Mouse (Mus musculus) G1E (cell line): Measurements from ENCODE around the gene Rpn1. TPM values are rescaled to one million over a fixed set of nuclear protein-coding genes. Genes with fewer than 3 reads are reported as not detected.

Experiments used
- ATAC-seq: 2 replicates; pipeline ENCODE4 v1.8.0; 2016; ENCODE audit warnings: mild to moderate bottlenecking; ENCODE audit not compliant: insufficient number of reproducible peaks, poor library complexity, low FRiP score, severe bottlenecking; ENCODE audit errors: extremely low read depth
- DNase-seq: peaks from one replicate; pipeline ENCODE4 v3.0.0; 2012; ENCODE audit warnings: low spot score
- H3K27me3 ChIP-seq: 2 replicates; pipeline ENCODE4 v1.6.1; 2012; ENCODE audit warnings: mild to moderate bottlenecking, low read length, inconsistent platforms; ENCODE audit not compliant: insufficient read depth
- H3K36me3 ChIP-seq: replicated peaks from 2 replicates; pipeline ENCODE3; 2012; ENCODE audit warnings: mild to moderate bottlenecking, inconsistent platforms
- H3K4me1 ChIP-seq: 2 replicates; pipeline ENCODE4 v1.6.1; 2012; ENCODE audit warnings: low read depth, low read length, inconsistent platforms, mixed read lengths; ENCODE audit not compliant: insufficient read depth
- H3K4me3 ChIP-seq: 2 replicates; pipeline ENCODE4 v1.5.1; 2012; ENCODE audit warnings: low read depth, mild to moderate bottlenecking, inconsistent platforms, low read length, moderate library complexity, mixed read lengths
- H3K9me3 ChIP-seq: replicated peaks from 2 replicates; pipeline ENCODE4 v1.6.1; 2012; ENCODE audit warnings: inconsistent platforms
- CTCF ChIP-seq: IDR thresholded peaks from 2 replicates; pipeline ENCODE4 v1.5.1; 2012; ENCODE audit warnings: low read depth, low read length, inconsistent platforms, mixed read lengths
- GATA1 ChIP-seq: IDR thresholded peaks from 2 replicates; pipeline ENCODE4 v1.6.1; 2012; ENCODE audit warnings: borderline replicate concordance, low read length, inconsistent platforms, mixed read lengths
- GATA2 ChIP-seq: IDR thresholded peaks from 2 replicates; pipeline ENCODE4 v1.6.1; 2012; ENCODE audit warnings: low read depth, low read length, inconsistent platforms, borderline replicate concordance
- POLR2AphosphoS5 ChIP-seq: IDR thresholded peaks from 2 replicates; pipeline ENCODE4 v1.6.1; 2012; ENCODE audit warnings: low read depth, low read length, inconsistent platforms; ENCODE audit not compliant: insufficient replicate concordance
- TAL1 ChIP-seq: conservative IDR thresholded peaks from 2 replicates; pipeline ENCODE4 v1.6.1; 2012; ENCODE audit warnings: low read depth, low read length, inconsistent platforms, mixed read lengths
- polyA plus RNA-seq: library from polyadenylated mRNA; stranded (reverse); fragments of >175 nt; gene quantifications from 2 replicates; pipeline ENCODE4 v1.2.3, GENCODE M21; 2012
- total RNA-seq, 2 experiments: library from RNA; stranded (forward) in 1 of 2; stranded (reverse) in 1 of 2; fragments of 200-1000 nt in 1 of 2; fragments of >200 nt in 1 of 2; fragmentation: Nextera tagmentation in 1 of 2; gene quantifications; 2 replicates each; pipeline ENCODE4 v1.2.3; 2014 to 2017

Rpn1 gene
- total and polyA plus RNA-seq, 3 experiments: 44.5 to 164 (median 156) TPM

GRCm38 (mm10) chr6:88054081-88054835, 30.0 kb upstream of the Rpn1 start:
- H3K4me1 ChIP-seq: no peaks in the 10 kb centered on the region; the same call in 1 of the 2 replicates
- H3K9me3 ChIP-seq: no peaks in the 10 kb centered on the region
- DNase-seq: no peak
- no peak for ATAC-seq
- H3K36me3 ChIP-seq: no peaks in the 10 kb centered on the region
- peaks cover 57% of the 10 kb centered on the region for H3K27me3 ChIP-seq
- no peak for TF ChIP-seq TAL1
- TF ChIP-seq POLR2AphosphoS5: no peak
- no peak for TF ChIP-seq CTCF
- TF ChIP-seq GATA1: no peak
- no peak for TF ChIP-seq GATA2
- no peak overlapping the region for H3K4me3 ChIP-seq

- no peaks in the 10 kb centered on the region for H3K36me3 ChIP-seq
- peaks cover 61% of the 10 kb centered on the region for H3K27me3 ChIP-seq
- no peaks in the 10 kb centered on the region for H3K9me3 ChIP-seq
- TF ChIP-seq GATA2 (no peak), GATA1 (no peak), CTCF (no peak), TAL1 (no peak)
- DNase-seq (no peak), ATAC-seq (no peak)
- no peak overlapping the region for H3K4me3 ChIP-seq
- H3K4me1 ChIP-seq: peaks cover 3% of the 10 kb centered on the region; the same call in 1 of the 2 replicates
Measured at GRCm38 (mm10) chr6:88055663-88056062, 28.6 kb upstream of the Rpn1 start.

- Histone ChIP-seq H3K4me1 (peaks cover 5% of the 10 kb centered on the region; the same call in 1 of the 2 replicates), H3K4me3 (no peak overlapping the region), H3K9me3 (no peaks in the 10 kb centered on the region), H3K27me3 (peaks cover 59% of the 10 kb centered on the region), H3K36me3 (no peaks in the 10 kb centered on the region)
- ATAC-seq (no peak), DNase-seq (no peak)
- TF ChIP-seq CTCF (no peak), GATA2 (no peak), TAL1 (no peak), GATA1 (no peak), POLR2AphosphoS5 (no peak)
Measured at GRCm38 (mm10) chr6:88056866-88057265, 27.4 kb upstream of the Rpn1 start.

- DNase-seq (no peak), ATAC-seq (no peak)
- Histone ChIP-seq H3K4me3 (no peak overlapping the region), H3K36me3 (no peaks in the 10 kb centered on the region), H3K9me3 (no peaks in the 10 kb centered on the region), H3K27me3 (peaks cover 36% of the 10 kb centered on the region), H3K4me1 (peaks cover 10% of the 10 kb centered on the region)
- TF ChIP-seq GATA2 (no peak), CTCF (no peak), POLR2AphosphoS5 (no peak), GATA1 (no peak), TAL1 (no peak)
Measured at GRCm38 (mm10) chr6:88059903-88060302, 24.4 kb upstream of the Rpn1 start.

- no peaks in the 10 kb centered on the region for H3K9me3 ChIP-seq
- ATAC-seq: no peak
- TF ChIP-seq GATA2 (no peak), GATA1 (no peak), TAL1 (no peak), POLR2AphosphoS5 (no peak), CTCF (no peak)
- no peak overlapping the region for H3K4me3 ChIP-seq
- peaks cover 10% of the 10 kb centered on the region for H3K4me1 ChIP-seq
- peaks cover 36% of the 10 kb centered on the region for H3K27me3 ChIP-seq
- DNase-seq: no peak
- no peaks in the 10 kb centered on the region for H3K36me3 ChIP-seq
Measured at GRCm38 (mm10) chr6:88060602-88061001, 23.7 kb upstream of the Rpn1 start.

- Histone ChIP-seq H3K4me1 (peaks cover 10% of the 10 kb centered on the region), H3K27me3 (peaks cover 30% of the 10 kb centered on the region), H3K36me3 (no peaks in the 10 kb centered on the region), H3K9me3 (no peaks in the 10 kb centered on the region), H3K4me3 (no peak overlapping the region)
- ATAC-seq: no peak
- TF ChIP-seq POLR2AphosphoS5 (no peak), GATA1 (no peak), GATA2 (no peak), TAL1 (no peak), CTCF (no peak)
- no peak for DNase-seq
Measured at GRCm38 (mm10) chr6:88061406-88061805, 22.9 kb upstream of the Rpn1 start.

- TF ChIP-seq CTCF (no peak), TAL1 (no peak), POLR2AphosphoS5 (no peak), GATA2 (no peak), GATA1 (no peak)
- H3K4me1 ChIP-seq: peaks cover 10% of the 10 kb centered on the region
- no peaks in the 10 kb centered on the region for H3K9me3 ChIP-seq
- no peaks in the 10 kb centered on the region for H3K36me3 ChIP-seq
- DNase-seq: no peak
- no peak for ATAC-seq
- peaks cover 22% of the 10 kb centered on the region for H3K27me3 ChIP-seq
- H3K4me3 ChIP-seq: no peak overlapping the region
Measured at GRCm38 (mm10) chr6:88062398-88062797, 21.9 kb upstream of the Rpn1 start.
